Mouse (Mus musculus): ENCODE data around the gene Uvrag.

Gene Uvrag

DNA sequence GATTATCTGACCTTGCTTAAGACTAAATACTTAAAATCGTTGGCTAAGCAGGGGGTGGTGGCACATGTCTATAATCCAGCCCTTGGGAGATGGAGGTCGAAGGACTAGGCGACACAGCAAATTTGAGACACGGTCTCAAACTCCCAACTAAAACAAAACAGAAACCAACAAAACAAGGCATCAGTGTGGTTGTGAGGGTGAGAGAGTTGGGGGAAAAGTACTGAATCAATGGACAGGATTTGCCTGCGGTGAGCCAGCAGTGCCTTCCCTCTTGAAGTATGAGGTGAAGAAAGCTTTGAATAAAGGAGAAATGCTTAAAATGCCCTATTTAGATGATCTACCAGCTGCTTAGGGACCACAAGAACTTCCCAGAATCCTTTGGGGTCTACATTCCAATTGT, 247.8 kb downstream of the Uvrag start:
- Histone ChIP-seq H3K4me1 (replicated peaks; ENCODE audit: low read depth, low read length) (peaks cover 2% of the 10 kb centered on the region; the same call in 1 of the 2 replicates), H3K27me3 (ENCODE audit: insufficient read depth, low read length) (no peaks in the 10 kb centered on the region), H3K9me3 (ENCODE audit: low read length) (no peaks in the 10 kb centered on the region), H3K36me3 (ENCODE audit: insufficient read depth, low read length) (peaks cover 11% of the 10 kb centered on the region), H3K4me3 (replicated peaks; ENCODE audit: low read length) (no peak overlapping the region)
- TF ChIP-seq NANOG (IDR thresholded peaks at IDR 0.05; ENCODE audit: borderline replicate concordance, low read length) (no peak), CTCF (conservative IDR thresholded peaks at IDR 0.05; ENCODE audit: low read length) (no peak), POU5F1 (IDR thresholded peaks at IDR 0.05; ENCODE audit: borderline replicate concordance, low read length) (no peak)

GRCm38 (mm10) chr7:98889211-98889610, 251.7 kb downstream of the Uvrag start:
- Histone ChIP-seq H3K9me3 (ENCODE audit: low read length) (no peaks in the 10 kb centered on the region), H3K4me3 (replicated peaks; ENCODE audit: low read length) (no peak overlapping the region), H3K4me1 (replicated peaks; ENCODE audit: low read depth, low read length) (peaks cover 10% of the 10 kb centered on the region; the same call in 1 of the 2 replicates), H3K27me3 (ENCODE audit: insufficient read depth, low read length) (no peaks in the 10 kb centered on the region), H3K36me3 (ENCODE audit: insufficient read depth, low read length) (peaks cover 6% of the 10 kb centered on the region)
- TF ChIP-seq CTCF (conservative IDR thresholded peaks at IDR 0.05; ENCODE audit: low read length) (no peak), POU5F1 (IDR thresholded peaks at IDR 0.05; ENCODE audit: borderline replicate concordance, low read length) (no peak), NANOG (IDR thresholded peaks at IDR 0.05; ENCODE audit: borderline replicate concordance, low read length) (no peak)

DNA sequence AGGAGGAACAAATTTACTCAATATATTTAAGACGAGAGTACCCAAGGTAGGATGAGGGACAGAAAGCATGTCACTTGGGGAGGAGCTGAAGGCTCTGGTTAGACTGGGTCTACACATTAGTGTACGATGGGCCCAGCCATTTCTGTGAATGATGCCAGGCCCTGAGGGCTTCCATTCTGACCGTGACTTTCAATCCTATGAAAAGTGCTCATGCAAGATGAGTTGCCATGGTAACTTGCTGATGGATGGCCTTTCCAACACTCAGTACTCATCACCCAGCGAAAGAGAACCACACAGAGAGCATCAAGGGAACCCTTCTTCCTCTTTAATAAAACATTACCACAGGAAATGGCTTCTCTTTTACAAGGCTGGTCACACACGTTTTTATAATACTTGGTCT, 252.1 kb downstream of the Uvrag start:
- H3K4me3 ChIP-seq (replicated peaks; ENCODE audit: low read length) = no peak overlapping the region
- H3K9me3 ChIP-seq (ENCODE audit: low read length) = no peaks in the 10 kb centered on the region
- H3K27me3 ChIP-seq (ENCODE audit: insufficient read depth, low read length) = no peaks in the 10 kb centered on the region
- peaks cover 10% of the 10 kb centered on the region; the same call in 1 of the 2 replicates for H3K4me1 ChIP-seq (replicated peaks; ENCODE audit: low read depth, low read length)
- TF ChIP-seq CTCF (conservative IDR thresholded peaks at IDR 0.05; ENCODE audit: low read length) = no peak
- no peak for TF ChIP-seq NANOG (IDR thresholded peaks at IDR 0.05; ENCODE audit: borderline replicate concordance, low read length)
- no peak for TF ChIP-seq POU5F1 (IDR thresholded peaks at IDR 0.05; ENCODE audit: borderline replicate concordance, low read length)
- peaks cover 4% of the 10 kb centered on the region for H3K36me3 ChIP-seq (ENCODE audit: insufficient read depth, low read length)

GRCm38 (mm10) chr7:98887811-98888261, 253.1 kb downstream of the Uvrag start:
- H3K36me3 ChIP-seq (ENCODE audit: insufficient read depth, low read length) = no peaks in the 10 kb centered on the region; the same call in 1 of the 2 replicates
- H3K27me3 ChIP-seq (ENCODE audit: insufficient read depth, low read length) = no peaks in the 10 kb centered on the region
- no peaks in the 10 kb centered on the region for H3K9me3 ChIP-seq (ENCODE audit: low read length)
- peak overlapping the region; percentile 29; the same call in 1 of the 2 replicates for H3K4me3 ChIP-seq (replicated peaks; ENCODE audit: low read length)
- H3K4me1 ChIP-seq (replicated peaks; ENCODE audit: low read depth, low read length) = peaks cover 10% of the 10 kb centered on the region; the same call in 1 of the 2 replicates
- peak; percentile 13; the same call in 1 of the 2 replicates for TF ChIP-seq CTCF (conservative IDR thresholded peaks at IDR 0.05; ENCODE audit: low read length)
- no peak for TF ChIP-seq POU5F1 (IDR thresholded peaks at IDR 0.05; ENCODE audit: borderline replicate concordance, low read length)

- no peak overlapping the region for H3K4me3 ChIP-seq (replicated peaks; ENCODE audit: low read length)
Observed at GRCm38 (mm10) chr7:98881887-98882286, 259.1 kb downstream of the Uvrag start.

GRCm38 (mm10) chr7:98879176-98879575, 261.8 kb downstream of the Uvrag start:
- Histone ChIP-seq H3K4me1 (replicated peaks; ENCODE audit: low read depth, low read length) (peaks cover 21% of the 10 kb centered on the region), H3K27me3 (ENCODE audit: insufficient read depth, low read length) (peaks cover 12% of the 10 kb centered on the region), H3K9me3 (ENCODE audit: low read length) (peaks cover 6% of the 10 kb centered on the region; the same call in 1 of the 2 replicates), H3K4me3 (replicated peaks; ENCODE audit: low read length) (no peak overlapping the region), H3K36me3 (ENCODE audit: insufficient read depth, low read length) (no peaks in the 10 kb centered on the region)
- TF ChIP-seq NANOG (IDR thresholded peaks at IDR 0.05; ENCODE audit: borderline replicate concordance, low read length) (no peak), CTCF (conservative IDR thresholded peaks at IDR 0.05; ENCODE audit: low read length) (no peak), POU5F1 (IDR thresholded peaks at IDR 0.05; ENCODE audit: borderline replicate concordance, low read length) (no peak)

More at GRCm38 (mm10) chr7:98881887-98882286, 259.1 kb downstream of the Uvrag start:
- TF ChIP-seq CTCF (conservative IDR thresholded peaks at IDR 0.05; ENCODE audit: low read length) (no peak; the same call in 1 of the 2 replicates), POU5F1 (IDR thresholded peaks at IDR 0.05; ENCODE audit: borderline replicate concordance, low read length) (no peak), NANOG (IDR thresholded peaks at IDR 0.05; ENCODE audit: borderline replicate concordance, low read length) (no peak)
- Histone ChIP-seq H3K4me1 (replicated peaks; ENCODE audit: low read depth, low read length) (peaks cover 3% of the 10 kb centered on the region; the same call in 1 of the 2 replicates), H3K9me3 (ENCODE audit: low read length) (peaks cover 6% of the 10 kb centered on the region; the same call in 1 of the 2 replicates), H3K36me3 (ENCODE audit: insufficient read depth, low read length) (no peaks in the 10 kb centered on the region), H3K27me3 (ENCODE audit: insufficient read depth, low read length) (peaks cover 6% of the 10 kb centered on the region)

- Histone ChIP-seq H3K4me3 (replicated peaks; ENCODE audit: low read length) (no peak overlapping the region), H3K9me3 (ENCODE audit: low read length) (peaks cover 6% of the 10 kb centered on the region; the same call in 1 of the 2 replicates), H3K27me3 (ENCODE audit: insufficient read depth, low read length) (peaks cover 28% of the 10 kb centered on the region), H3K36me3 (ENCODE audit: insufficient read depth, low read length) (no peaks in the 10 kb centered on the region), H3K4me1 (replicated peaks; ENCODE audit: low read depth, low read length) (peaks cover 49% of the 10 kb centered on the region)
- TF ChIP-seq NANOG (IDR thresholded peaks at IDR 0.05; ENCODE audit: borderline replicate concordance, low read length) (no peak), CTCF (conservative IDR thresholded peaks at IDR 0.05; ENCODE audit: low read length) (no peak), POU5F1 (IDR thresholded peaks at IDR 0.05; ENCODE audit: borderline replicate concordance, low read length) (no peak)
Observed at GRCm38 (mm10) chr7:98876119-98876518, 264.8 kb downstream of the Uvrag start.

DNA sequence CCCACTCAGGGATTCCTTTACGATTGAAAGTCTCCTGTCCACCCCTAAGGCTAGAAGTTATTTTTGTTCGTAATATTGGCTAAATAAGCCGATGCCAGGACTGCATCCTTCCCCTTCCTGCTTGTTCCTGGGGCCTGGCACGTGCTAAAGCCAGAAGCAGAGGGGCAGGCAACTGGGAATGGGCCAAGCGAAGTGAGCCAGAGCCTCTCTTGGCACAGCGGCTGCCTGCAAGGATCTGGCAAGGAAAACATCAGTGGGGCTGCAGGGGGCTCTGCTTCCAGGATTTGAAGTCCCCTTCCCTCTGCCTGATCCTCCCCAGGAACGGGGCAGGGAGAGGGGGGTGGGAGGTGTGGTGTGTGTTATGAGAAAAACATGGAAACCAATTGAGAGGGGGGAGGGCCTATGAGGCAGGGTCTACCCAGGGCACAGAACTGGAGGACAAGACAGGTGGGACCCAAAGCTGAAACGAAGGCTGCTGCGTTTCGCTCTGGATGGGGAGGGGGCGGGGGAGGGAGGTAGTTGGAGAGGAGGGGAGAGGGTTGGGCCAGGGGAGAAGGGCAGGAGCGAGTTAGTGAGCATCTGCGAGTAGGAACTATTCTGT, 265.5 kb downstream of the Uvrag start:
- Histone ChIP-seq H3K27me3 (ENCODE audit: insufficient read depth, low read length) (peaks cover 35% of the 10 kb centered on the region), H3K4me1 (replicated peaks; ENCODE audit: low read depth, low read length) (peaks cover 55% of the 10 kb centered on the region), H3K36me3 (ENCODE audit: insufficient read depth, low read length) (no peaks in the 10 kb centered on the region; the same call in 1 of the 2 replicates), H3K4me3 (replicated peaks; ENCODE audit: low read length) (0 out of 2 replicates have a peak overlapping the region, but pooled peaks have one; percentile 29), H3K9me3 (ENCODE audit: low read length) (peaks cover 5% of the 10 kb centered on the region; the same call in 1 of the 2 replicates)
- TF ChIP-seq POU5F1 (IDR thresholded peaks at IDR 0.05; ENCODE audit: borderline replicate concordance, low read length) (no peak), NANOG (IDR thresholded peaks at IDR 0.05; ENCODE audit: borderline replicate concordance, low read length) (no peak), CTCF (conservative IDR thresholded peaks at IDR 0.05; ENCODE audit: low read length) (no peak)
